Mouse (Mus musculus): ENCODE results near the gene Dock8. TPM values are rescaled to one million over a fixed set of nuclear protein-coding genes. Genes with fewer than 3 reads are reported as not detected.

Gene Dock8
- total and polyA plus RNA-seq, 3 experiments = 9.4 to 34.7 (median 17.1) TPM

GRCm38 (mm10) chr19:25062188-25062856 is 63.0 kb downstream of the Dock8 start:
- no peak for DNase-seq

GRCm38 (mm10) chr19:25062857-25063240 is 63.5 kb downstream of the Dock8 start:
- no peak for DNase-seq

GRCm38 (mm10) chr19:25066229-25066628 is 66.9 kb downstream of the Dock8 start:
- no peak for DNase-seq

- DNase-seq = no peak
Measured at GRCm38 (mm10) chr19:25068518-25068917, 69.2 kb downstream of the Dock8 start.

- DNase-seq = no peak
Measured at GRCm38 (mm10) chr19:25072521-25072920, 73.2 kb downstream of the Dock8 start.

- peak; percentile 36 for DNase-seq
Measured at GRCm38 (mm10) chr19:25074741-25075140, 75.4 kb downstream of the Dock8 start.

DNA sequence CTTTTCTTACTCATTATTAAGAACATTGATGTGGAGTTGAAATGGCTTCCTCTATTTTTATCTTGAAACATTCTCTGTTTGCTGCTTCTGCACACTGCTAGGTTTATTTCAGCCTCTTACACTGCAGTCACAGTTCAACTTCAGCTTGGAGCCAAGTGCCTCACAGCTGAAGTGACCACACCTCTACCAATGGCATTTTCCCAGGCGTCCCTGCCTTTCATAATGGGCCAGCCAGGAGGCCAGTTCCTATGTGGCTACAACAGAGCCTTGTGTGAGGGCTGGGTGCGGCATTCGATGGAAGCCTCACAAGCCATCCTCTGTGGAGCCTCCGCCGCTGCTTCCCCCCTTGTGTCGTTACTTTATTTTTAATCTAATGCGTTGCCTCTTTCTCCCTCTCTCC is 78.3 kb downstream of the Dock8 start:
- no peak for DNase-seq

DNA sequence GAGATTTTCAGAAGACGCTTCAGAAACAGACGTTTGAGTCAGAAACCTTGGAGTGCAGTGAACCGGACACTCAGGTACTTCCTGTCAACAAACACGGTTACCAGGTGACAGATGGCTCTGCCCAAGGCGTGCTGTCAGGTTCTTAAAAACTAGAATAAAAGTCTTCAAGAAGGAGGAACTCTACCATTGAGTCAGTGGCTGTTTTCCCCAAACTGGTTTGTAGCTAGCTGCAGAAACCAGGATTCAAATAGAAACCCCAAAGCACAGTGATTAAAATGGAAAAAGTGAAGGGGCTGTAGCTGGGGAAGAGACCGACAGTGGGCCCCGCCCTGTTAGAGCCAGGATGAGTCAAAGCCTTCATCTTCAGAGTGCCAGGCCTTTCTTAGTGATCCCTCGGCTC is 78.8 kb downstream of the Dock8 start:
- no peak for DNase-seq

DNA sequence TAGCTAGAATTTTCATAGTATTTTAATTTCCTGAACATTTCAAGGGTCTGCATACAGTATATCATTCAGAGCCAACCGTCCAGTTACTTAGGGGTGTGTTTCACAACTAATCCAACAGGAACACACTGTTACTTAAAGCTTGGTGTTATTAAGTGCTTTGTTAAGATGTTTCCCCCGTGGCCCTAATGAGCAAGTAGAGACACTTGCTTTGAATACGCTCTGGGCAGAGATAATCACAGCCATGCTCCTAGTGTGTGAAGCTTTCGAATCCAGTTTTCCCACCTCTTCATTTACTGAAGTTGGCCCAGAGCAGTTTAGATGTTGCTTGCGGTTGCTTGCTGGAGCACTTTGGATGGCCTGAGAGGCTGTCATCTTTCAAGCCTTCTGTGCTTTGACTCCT is 80.8 kb downstream of the Dock8 start:
- no peak for DNase-seq

- no peak for DNase-seq
Measured at GRCm38 (mm10) chr19:25082839-25083238, 83.5 kb downstream of the Dock8 start.

- DNase-seq = no peak
Measured at GRCm38 (mm10) chr19:25087181-25087580, 87.8 kb downstream of the Dock8 start.

- no peak for DNase-seq
Measured at GRCm38 (mm10) chr19:25089746-25090145, 90.4 kb downstream of the Dock8 start.

DNA sequence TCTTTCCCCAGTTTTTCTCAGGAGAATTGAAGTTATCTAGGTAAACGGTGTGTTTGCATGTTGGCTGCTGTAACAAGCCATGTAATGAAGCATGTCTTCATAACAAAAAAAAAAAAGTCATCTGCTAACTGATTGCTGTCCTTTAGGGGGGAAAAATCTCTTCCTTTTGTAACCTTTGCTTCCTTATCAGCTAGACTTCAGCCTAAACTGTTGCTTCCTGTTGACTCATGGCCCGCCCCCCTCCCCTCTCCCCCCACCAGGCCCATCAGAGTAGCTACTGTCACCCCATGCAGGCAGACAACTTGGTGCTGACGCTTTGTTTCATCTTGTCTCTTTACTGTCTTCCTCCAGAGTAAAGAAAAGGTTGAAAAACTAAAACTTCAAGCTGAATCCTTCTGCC is 95.8 kb downstream of the Dock8 start:
- DNase-seq = no peak

DNA sequence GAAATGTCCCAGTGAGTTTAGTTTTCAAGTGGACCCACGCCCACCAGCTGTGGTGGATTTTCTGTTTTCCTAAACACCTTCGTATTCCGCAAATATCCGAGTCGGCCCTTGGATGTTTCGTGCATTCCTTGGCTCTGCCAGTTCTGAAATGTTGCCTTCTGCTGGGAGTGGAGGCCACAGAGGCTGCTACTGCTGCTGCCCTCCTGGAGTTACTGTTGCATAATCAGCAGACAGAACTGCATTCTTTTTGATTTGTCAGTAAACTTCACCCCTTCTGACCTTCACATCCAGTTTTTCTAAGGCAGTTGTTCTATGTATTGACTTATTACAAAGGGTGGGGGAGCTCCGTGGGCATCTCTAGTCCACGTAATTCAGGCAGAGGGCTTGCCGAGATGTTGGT is 97.0 kb downstream of the Dock8 start:
- no peak for DNase-seq

DNA sequence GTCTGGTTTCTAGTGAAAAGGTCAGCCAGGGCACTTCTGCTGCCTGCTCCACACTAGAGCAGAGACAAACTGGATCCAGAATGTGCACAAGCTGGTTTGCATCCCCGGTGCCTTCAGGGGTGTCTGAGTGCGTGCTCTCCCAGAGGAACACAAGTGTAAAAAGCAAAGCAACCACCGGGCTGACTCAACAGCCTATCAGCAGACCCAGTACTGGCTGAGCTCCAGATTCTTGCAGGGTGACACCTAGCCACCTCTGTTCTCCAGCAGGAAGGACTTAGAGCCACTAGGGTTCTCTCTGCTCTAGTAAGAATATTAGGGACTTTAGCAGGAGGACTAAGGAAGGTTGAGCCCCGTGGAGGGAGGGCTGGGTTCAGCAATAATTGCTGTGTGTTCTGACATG is 97.7 kb downstream of the Dock8 start:
- DNase-seq = peak; percentile 33

DNA sequence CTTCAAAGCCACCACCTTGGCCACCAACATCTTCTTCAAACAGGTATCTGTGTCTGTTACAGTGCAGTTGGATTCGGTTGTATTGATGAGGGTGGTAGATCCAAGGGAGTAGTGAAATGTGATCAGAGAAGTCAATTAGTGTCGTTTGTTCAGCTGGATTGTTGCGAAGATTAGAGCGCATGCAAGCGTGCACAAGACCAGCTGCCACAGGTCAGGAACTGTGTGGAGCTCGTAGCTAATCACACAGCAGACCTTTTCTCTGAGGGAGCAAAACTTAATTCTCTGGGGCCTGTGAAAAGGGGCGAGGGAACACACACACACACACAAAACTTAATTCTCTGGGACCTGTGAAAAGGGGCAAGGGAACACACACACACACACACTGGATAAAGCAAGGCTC is 98.2 kb downstream of the Dock8 start:
- DNase-seq = no peak

DNA sequence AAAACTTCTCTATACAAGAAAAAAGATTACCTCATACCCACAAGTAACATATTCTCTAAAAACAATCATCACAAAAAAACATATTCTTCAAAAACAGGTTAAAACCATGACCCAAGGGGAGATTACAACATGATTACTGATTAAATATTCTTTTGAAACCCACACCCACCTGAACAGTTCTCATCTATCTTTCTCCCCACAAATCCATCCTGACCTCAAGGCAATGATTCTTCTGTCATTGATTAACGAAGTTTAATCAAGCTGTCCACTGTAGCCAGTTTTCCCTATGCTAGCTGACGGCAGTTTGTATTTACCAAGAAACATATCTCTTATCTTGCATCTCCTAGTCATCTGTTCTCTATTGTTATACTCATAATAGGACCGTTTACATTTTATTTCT is 98.6 kb downstream of the Dock8 start:
- DNase-seq = no peak

- DNase-seq = no peak
Measured at GRCm38 (mm10) chr19:25098941-25099340, 99.6 kb downstream of the Dock8 start.

DNA sequence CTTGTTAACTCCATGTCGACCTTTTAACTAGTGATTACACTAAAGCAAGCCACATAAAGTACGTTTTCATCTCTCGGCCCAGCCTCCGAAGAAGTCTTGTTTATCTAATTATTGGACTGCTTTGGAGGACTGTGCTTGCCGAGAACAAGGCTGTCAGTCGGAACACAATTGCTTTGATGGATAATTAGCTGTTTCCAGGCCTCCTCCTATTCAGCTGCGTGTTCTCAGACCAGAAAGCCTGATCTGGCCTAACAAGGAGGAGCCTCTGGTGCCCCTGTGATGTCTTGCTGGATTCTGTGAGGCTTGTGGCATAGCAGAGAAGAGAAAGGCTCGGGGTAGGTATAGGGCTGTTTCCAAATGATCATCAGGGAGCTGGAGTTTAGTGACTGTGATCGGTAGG is 106.3 kb downstream of the Dock8 start:
- no peak for DNase-seq

GRCm38 (mm10) chr19:25106315-25106714 is 107.0 kb downstream of the Dock8 start:
- no peak for DNase-seq

- no peak for DNase-seq
Measured at GRCm38 (mm10) chr19:25107417-25107816, 108.1 kb downstream of the Dock8 start.

DNA sequence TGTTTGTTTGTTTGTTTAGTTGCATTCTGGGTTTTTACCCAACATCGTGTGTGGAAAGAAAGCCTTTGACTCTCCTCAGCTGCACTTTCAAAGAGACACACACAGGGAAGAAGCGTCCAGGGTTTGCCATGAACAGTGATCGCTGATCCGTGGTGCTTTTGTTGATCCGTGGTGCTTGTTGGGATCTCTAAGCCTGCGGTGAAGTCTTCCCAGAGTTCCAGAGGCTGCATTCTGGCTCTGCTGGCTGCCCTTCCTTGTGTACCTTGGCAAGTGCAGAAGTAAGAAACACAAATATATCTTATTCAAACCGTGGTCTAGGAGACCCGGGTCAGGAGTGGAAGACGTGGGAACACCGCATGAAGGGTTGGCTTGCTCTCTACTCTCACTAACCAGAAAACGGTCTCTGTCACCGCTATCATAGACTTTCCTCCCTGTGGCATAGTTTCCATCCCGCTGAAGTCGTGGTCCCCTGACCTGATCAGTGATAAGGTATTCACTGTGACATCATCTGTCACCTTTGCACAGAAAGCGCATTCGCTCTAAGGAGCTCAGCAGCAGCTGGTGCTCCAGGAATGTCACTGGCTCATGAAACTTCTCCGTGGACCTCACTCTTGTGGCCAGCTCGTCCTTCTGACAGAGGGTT is 112.4 kb downstream of the Dock8 start:
- DNase-seq = no peak

DNA sequence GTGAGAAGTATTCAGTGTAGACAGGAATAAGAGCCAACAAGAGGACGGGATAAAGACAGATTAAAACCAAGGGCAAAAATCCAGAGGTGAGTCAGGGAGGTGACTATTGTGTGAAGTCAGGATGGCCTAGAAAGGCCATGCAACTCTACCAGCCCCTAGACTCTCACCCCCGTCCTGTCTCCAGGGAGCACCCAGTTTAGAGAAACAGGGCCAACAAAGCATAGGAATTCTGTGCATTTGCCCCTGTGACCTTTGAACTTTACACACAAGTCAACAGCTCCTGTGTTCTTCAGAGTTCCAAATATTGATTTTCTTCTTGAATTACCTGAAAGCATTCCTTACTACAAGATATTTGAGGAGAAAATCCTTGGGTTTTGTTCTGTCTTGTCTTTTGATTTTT is 117.6 kb downstream of the Dock8 start:
- no peak for DNase-seq

DNA sequence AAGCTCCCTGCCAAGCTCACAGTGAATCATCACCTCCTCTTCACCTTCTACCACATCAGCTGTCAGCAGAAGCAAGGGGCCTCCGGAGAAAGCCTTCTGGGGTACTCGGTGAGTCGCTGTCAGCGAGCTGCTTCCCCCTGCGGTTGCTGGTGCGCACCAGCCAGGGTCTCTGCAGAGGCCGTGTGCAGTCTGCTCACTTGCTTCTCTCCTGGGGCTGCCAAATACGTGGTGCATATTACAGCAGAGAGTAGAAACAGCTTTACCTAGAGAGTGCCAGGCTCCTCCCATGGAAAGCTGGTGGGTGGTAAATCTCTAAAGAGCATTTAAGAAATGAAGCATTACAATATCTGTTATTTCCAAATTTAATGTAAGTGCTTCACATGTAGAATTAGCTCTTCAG is 123.1 kb downstream of the Dock8 start:
- DNase-seq = no peak
